Mouse (Mus musculus) CH12.LX (cell line): ENCODE results near the gene Galnt18. TPM values are rescaled to one million over a fixed set of nuclear protein-coding genes. Genes with fewer than 3 reads are reported as not detected.

Source experiments
- DNase-seq: peaks from one replicate; pipeline ENCODE4 v3.0.0-alpha.2; 2013; ENCODE audit errors: extremely low read depth
- H3K27ac ChIP-seq: 2 replicates; pipeline ENCODE4 v1.5.1; 2012; ENCODE audit warnings: low read depth, mild to moderate bottlenecking, control low read depth, moderate library complexity; ENCODE audit not compliant: insufficient read depth
- H3K27me3 ChIP-seq: replicated peaks from 2 replicates; pipeline ENCODE3; 2012; ENCODE audit warnings: inconsistent platforms
- H3K36me3 ChIP-seq, 2 experiments: replicated peaks in 1 of 2; 2 replicates each; pipeline versions ENCODE3 to v1.6.1; 2012; ENCODE audit warnings: inconsistent platforms in 1 of 2, low read length in 1 of 2, mild to moderate bottlenecking in 1 of 2, mixed read lengths in 1 of 2, moderate library complexity in 1 of 2; ENCODE audit not compliant: control insufficient read depth in 1 of 2, insufficient read depth in 1 of 2
- H3K4me1 ChIP-seq, 2 experiments: 2 replicates each; pipeline ENCODE4 v1.6.1; 2012; ENCODE audit warnings: inconsistent platforms in 1 of 2, moderate library complexity in 1 of 2; ENCODE audit not compliant: insufficient read depth in 2 of 2, control insufficient read depth in 1 of 2
- H3K4me2 ChIP-seq: 2 replicates; pipeline ENCODE4 v1.6.1; 2012; ENCODE audit warnings: low read depth, mild to moderate bottlenecking, control low read depth; ENCODE audit not compliant: poor library complexity, insufficient read depth, severe bottlenecking
- H3K4me3 ChIP-seq, 3 experiments: fragments of 150-350 bp in 1 of 3; sonication (generic) in 1 of 3; replicated peaks in 1 of 3; 2 replicates each; pipeline versions ENCODE3 to v1.5.1; 2011 to 2012; ENCODE audit warnings: low read depth in 2 of 3, low read length in 2 of 3, mild to moderate bottlenecking in 2 of 3, moderate library complexity in 2 of 3, control low read depth in 1 of 3, improper control_type of control experiment in 1 of 3, inconsistent platforms in 1 of 3, mixed read lengths in 1 of 3; ENCODE audit not compliant: poor library complexity in 1 of 3
- H3K79me2 ChIP-seq: replicated peaks from 2 replicates; pipeline ENCODE4 v1.6.1; 2012; ENCODE audit warnings: mild to moderate bottlenecking, moderate library complexity; ENCODE audit not compliant: control insufficient read depth, poor library complexity, insufficient read depth, severe bottlenecking; ENCODE audit errors: extremely low read depth
- H3K9ac ChIP-seq: 2 replicates; pipeline ENCODE4 v1.6.1; 2012; ENCODE audit warnings: low read depth, mild to moderate bottlenecking, control low read depth, moderate library complexity; ENCODE audit not compliant: insufficient read depth
- H3K9me3 ChIP-seq: replicated peaks from 2 replicates; pipeline ENCODE3; 2012; ENCODE audit warnings: low read length, inconsistent platforms, mixed read lengths
- CHD1 ChIP-seq: IDR thresholded peaks from 2 replicates; pipeline ENCODE4 v1.6.1; 2012; ENCODE audit warnings: low read depth, low read length, improper control_type of control experiment, inconsistent platforms
- CTCF ChIP-seq, 2 experiments: IDR thresholded peaks in 1 of 2; conservative IDR thresholded peaks in 1 of 2; 2 replicates each; pipeline ENCODE4 v1.5.1; 2011 to 2012; ENCODE audit warnings: low read depth in 2 of 2, low read length in 2 of 2, improper control_type of control experiment in 1 of 2, inconsistent platforms in 1 of 2, mild to moderate bottlenecking in 1 of 2, moderate library complexity in 1 of 2
- E2F4 ChIP-seq: IDR thresholded peaks from 2 replicates; pipeline ENCODE4 v1.6.1; 2011; ENCODE audit warnings: low read depth, low read length, improper control_type of control experiment; ENCODE audit not compliant: insufficient replicate concordance
- ELF1 ChIP-seq: IDR thresholded peaks from 2 replicates; pipeline ENCODE4 v1.6.1; 2014; ENCODE audit warnings: low read depth, mild to moderate bottlenecking, inconsistent platforms, low read length, improper control_type of control experiment
- EP300 ChIP-seq: IDR thresholded peaks from 2 replicates; pipeline ENCODE4 v1.6.1; 2011; ENCODE audit warnings: low read length, improper control_type of control experiment
- GABPA ChIP-seq: IDR thresholded peaks from 2 replicates; pipeline ENCODE4 v1.6.1; 2012; ENCODE audit warnings: low read depth, low read length, improper control_type of control experiment, inconsistent platforms; ENCODE audit not compliant: insufficient replicate concordance
- HCFC1 ChIP-seq: IDR thresholded peaks from 2 replicates; pipeline ENCODE4 v1.6.1; 2012; ENCODE audit warnings: low read depth, mild to moderate bottlenecking, inconsistent platforms, low read length, improper control_type of control experiment
- IRF4 ChIP-seq: IDR thresholded peaks from 2 replicates; pipeline ENCODE4 v1.6.1; 2014; ENCODE audit warnings: low read depth, mild to moderate bottlenecking, inconsistent platforms, low read length, improper control_type of control experiment
- JUN ChIP-seq: IDR thresholded peaks from 2 replicates; pipeline ENCODE4 v1.6.1; 2011; ENCODE audit warnings: low read depth, mild to moderate bottlenecking, low read length, improper control_type of control experiment, moderate library complexity; ENCODE audit not compliant: insufficient read depth
- KAT2A ChIP-seq: IDR thresholded peaks from 2 replicates; pipeline ENCODE4 v1.6.1; 2012; ENCODE audit warnings: low read length, improper control_type of control experiment, inconsistent platforms; ENCODE audit not compliant: insufficient replicate concordance
- MAFK ChIP-seq: IDR thresholded peaks from 2 replicates; pipeline ENCODE4 v1.6.1; 2011; ENCODE audit warnings: low read length, improper control_type of control experiment; ENCODE audit not compliant: insufficient replicate concordance
- MAZ ChIP-seq: IDR thresholded peaks from 2 replicates; pipeline ENCODE4 v1.6.1; 2012; ENCODE audit warnings: low read depth, mild to moderate bottlenecking, inconsistent platforms, low read length, improper control_type of control experiment, moderate library complexity
- NRF1 ChIP-seq: IDR thresholded peaks from 2 replicates; pipeline ENCODE4 v1.6.1; 2014; ENCODE audit warnings: low read depth, mild to moderate bottlenecking, inconsistent platforms, low read length, improper control_type of control experiment, moderate library complexity
- PAX5 ChIP-seq: IDR thresholded peaks from 2 replicates; pipeline ENCODE4 v1.6.1; 2012; ENCODE audit warnings: low read length, inconsistent platforms, mixed read lengths
- POLR2AphosphoS2 ChIP-seq: IDR thresholded peaks from 2 replicates; pipeline ENCODE4 v1.6.1; 2011; ENCODE audit warnings: low read depth, low read length, improper control_type of control experiment
- RAD21 ChIP-seq: IDR thresholded peaks from 2 replicates; pipeline ENCODE4 v1.6.1; 2011; ENCODE audit warnings: low read depth, mild to moderate bottlenecking, low read length, improper control_type of control experiment, moderate library complexity
- SMC3 ChIP-seq: IDR thresholded peaks from 2 replicates; pipeline ENCODE4 v1.6.1; 2011; ENCODE audit warnings: low read depth, low read length, improper control_type of control experiment
- TBP ChIP-seq: conservative IDR thresholded peaks from 2 replicates; pipeline ENCODE4 v1.6.1; 2011; ENCODE audit warnings: low read depth, low read length, improper control_type of control experiment
- USF2 ChIP-seq: conservative IDR thresholded peaks from 2 replicates; pipeline ENCODE4 v1.6.1; 2011; ENCODE audit warnings: low read depth, low read length, improper control_type of control experiment
- ZKSCAN1 ChIP-seq: IDR thresholded peaks from 2 replicates; pipeline ENCODE4 v1.6.1; 2012; ENCODE audit warnings: low read depth, inconsistent platforms, low read length, improper control_type of control experiment, borderline replicate concordance
- ZNF384 ChIP-seq: IDR thresholded peaks from 2 replicates; pipeline ENCODE4 v1.6.1; 2012; ENCODE audit warnings: low read depth, low read length, improper control_type of control experiment, inconsistent platforms
- dilution Hi-C: fragments of 300-500 bp; cut with MboI; formaldehyde crosslinking; loops from 2 replicates; pipeline ENCODE4 v1.14.3; 2020; ENCODE audit warnings: low sequenced_read_pairs; ENCODE audit not compliant: extremely low pct_unique_long_range_greater_than_20kb, extremely low pct_ligation_motif_present
- in situ Hi-C: fragments of 300-500 bp; cut with MboI; formaldehyde crosslinking; loops from 3 replicates; pipeline ENCODE4 v1.14.3; 2019; ENCODE audit warnings: low sequenced_read_pairs, low pct_ligation_motif_present, low pct_unique_long_range_greater_than_20kb, mixed read lengths
- polyA plus RNA-seq: library from polyadenylated mRNA; unstranded; fragments of >175 nt; gene quantifications from 2 replicates; pipeline ENCODE4 v1.2.1, GENCODE M21; 2012; ENCODE audit warnings: low read depth; ENCODE audit not compliant: insufficient read length
- total RNA-seq, 2 experiments: library from RNA; depleted of rRNA; stranded (reverse); fragments of 300-350 nt in 1 of 2; fragments of >200 nt in 1 of 2; gene quantifications; 2 replicates each; pipeline ENCODE4 v1.2.3; 2012 to 2014

Galnt18 gene
- total and polyA plus RNA-seq, 3 experiments, result 0.04 TPM; not detected in 2

DNA sequence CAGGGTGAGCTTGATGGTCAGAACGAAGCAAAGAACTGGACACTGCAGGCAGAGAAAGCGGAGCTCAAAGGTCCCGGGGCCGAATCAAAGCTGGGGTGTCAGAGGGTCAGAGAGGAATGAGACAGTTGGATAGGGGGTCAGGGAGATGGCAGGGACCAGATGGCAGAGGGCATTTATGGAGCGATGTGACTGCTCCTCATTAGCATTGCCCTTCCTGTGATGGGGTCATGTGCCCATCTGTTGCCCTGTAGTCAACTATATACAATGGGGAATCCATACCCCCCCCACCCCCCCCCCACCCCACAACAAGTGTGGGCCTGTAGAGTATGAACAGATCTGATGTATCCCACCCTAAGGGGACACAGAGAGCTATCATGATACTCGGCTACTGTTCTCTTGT is 39.7 kb downstream of the Galnt18 start:
- in situ Hi-C loops, result no loop called here
- Histone ChIP-seq H3K4me1 (peaks cover 3% of the 10 kb centered on the region in 2 experiments; a peak in 1 of 4 replicates), H3K27ac (no peak overlapping the region), H3K79me2 (no peaks in the 10 kb centered on the region), H3K27me3 (peaks cover 51% of the 10 kb centered on the region), H3K36me3 (no peaks in the 10 kb centered on the region), H3K4me2 (no peak overlapping the region), H3K9ac (no peak overlapping the region), H3K4me3 (no peak overlapping the region), H3K9me3 (no peaks in the 10 kb centered on the region)
- TF ChIP-seq POLR2AphosphoS2 (no peak), CTCF (conservative IDR thresholded peaks at IDR 0.05 in 1 of 2, IDR thresholded peaks at IDR 0.05 in 1 of 2; ENCODE audit: low read depth in 2 of 2, low read length in 2 of 2) (no peak), GABPA (no peak), HCFC1 (no peak)
- dilution Hi-C loops, result no loop called here
- no peak for DNase-seq

DNA sequence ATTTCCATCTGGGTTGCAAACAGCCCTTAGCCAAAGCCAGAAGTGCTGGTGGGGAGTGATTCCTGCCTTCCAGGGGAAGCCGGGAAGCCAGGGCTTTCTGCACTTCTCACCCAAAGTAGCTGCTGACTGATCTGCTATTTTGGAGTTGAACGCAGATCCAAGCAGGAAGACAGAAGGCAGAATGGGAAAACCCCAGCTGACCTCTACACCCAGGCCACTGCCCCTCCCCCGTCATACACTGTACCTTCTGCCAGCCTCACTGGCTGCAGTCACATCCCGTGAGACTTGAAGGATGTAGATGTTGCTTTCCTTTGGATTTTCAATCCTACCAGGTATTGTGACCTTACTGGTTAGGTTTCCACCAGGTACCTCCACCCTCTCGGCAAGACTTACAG is 40.4 kb downstream of the Galnt18 start:
- H3K27me3 ChIP-seq, result peaks cover 51% of the 10 kb centered on the region
- no peaks in the 10 kb centered on the region for H3K36me3 ChIP-seq
- DNase-seq, result no peak
- in situ Hi-C loops, result no loop called here
- TF ChIP-seq MAFK (no peak), RAD21 (no peak), SMC3 (no peak), CHD1 (no peak), CTCF (conservative IDR thresholded peaks at IDR 0.05 in 1 of 2, IDR thresholded peaks at IDR 0.05 in 1 of 2; ENCODE audit: low read depth in 2 of 2, low read length in 2 of 2) (no peak), KAT2A (no peak), PAX5 (no peak), HCFC1 (no peak), ZNF384 (no peak), NRF1 (no peak), USF2 (no peak), ELF1 (no peak), TBP (no peak), ZKSCAN1 (no peak), E2F4 (no peak), EP300 (no peak), IRF4 (no peak), JUN (no peak), MAZ (no peak)
- H3K9me3 ChIP-seq, result no peaks in the 10 kb centered on the region
- H3K4me2 ChIP-seq, result no peak overlapping the region
- dilution Hi-C loops, result no loop called here
- peaks cover 3% of the 10 kb centered on the region in 2 experiments; a peak in 1 of 4 replicates for H3K4me1 ChIP-seq
- no peaks in the 10 kb centered on the region for H3K79me2 ChIP-seq
- no peak overlapping the region for H3K27ac ChIP-seq
- no peak overlapping the region for H3K4me3 ChIP-seq
- H3K9ac ChIP-seq, result no peak overlapping the region
